In the genomic region with DNA sequence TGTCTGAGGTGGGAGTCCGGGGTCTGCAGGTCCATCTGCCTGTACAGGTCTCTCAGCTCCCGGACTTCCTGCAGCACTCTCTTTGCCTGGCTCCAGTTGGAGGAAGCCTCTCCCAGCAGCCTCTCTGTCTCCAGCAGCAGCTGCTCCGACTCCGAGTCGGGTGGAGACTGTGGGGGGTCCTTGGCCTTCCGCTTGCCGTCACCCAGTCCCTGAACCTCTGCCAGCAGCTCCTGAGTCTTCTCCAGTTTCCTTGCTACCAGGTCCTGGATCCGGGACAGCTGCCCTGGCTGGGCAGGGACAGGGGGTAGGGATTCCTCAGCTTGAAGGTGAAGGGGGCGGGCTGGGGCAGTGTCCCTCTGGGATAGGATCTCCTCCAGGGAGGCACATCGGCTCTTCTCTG, we compare ENCODE assay signal across 8 mouse cellular contexts. TPM values are rescaled to one million over a fixed set of nuclear protein-coding genes. Genes with fewer than 3 reads are reported as not detected.
DNase-seq lines count a peak whose midpoint lies in the region; ATAC-seq and TF ChIP-seq lines count a peak whose summit lies in the region.

No protein-coding gene starts in this region.

- TF ChIP-seq CTCF in midbrain, postnatal 0 days (IDR thresholded peaks at IDR 0.05): no peak
- no peak for TF ChIP-seq CTCF in hindbrain, postnatal 0 days (IDR thresholded peaks at IDR 0.05; ENCODE audit: low read depth)

- H3K27ac ChIP-seq in midbrain, postnatal 0 days (ENCODE audit: low read depth, low read length): no peak overlapping the region
- no peak overlapping the region for H3K27ac ChIP-seq in midbrain, embryonic 11.5 days (ENCODE audit: low read depth, low read length)
- H3K27ac ChIP-seq in hindbrain, postnatal 0 days: peak overlapping the region; percentile 45; the same call in 1 of the 2 replicates
- no peak overlapping the region for H3K27ac ChIP-seq in forebrain, embryonic 11.5 days (ENCODE audit: low read depth, low read length)

- H3K4me3 ChIP-seq in midbrain, postnatal 0 days (ENCODE audit: low read depth, low read length): no peak overlapping the region
- no peak overlapping the region for H3K4me3 ChIP-seq in midbrain, embryonic 11.5 days (ENCODE audit: low read depth, low read length)
- no peak overlapping the region for H3K4me3 ChIP-seq in hindbrain, postnatal 0 days (ENCODE audit: low read length)
- H3K4me3 ChIP-seq in forebrain, embryonic 11.5 days (ENCODE audit: low read depth, low read length): no peak overlapping the region

- H3K4me1 ChIP-seq in midbrain, postnatal 0 days (ENCODE audit: insufficient read depth, low read length): peaks cover 21% of the 10 kb centered on the region
- H3K4me1 ChIP-seq in midbrain, embryonic 11.5 days (ENCODE audit: control insufficient read depth, insufficient read depth, low read length): peaks cover 30% of the 10 kb centered on the region
- H3K4me1 ChIP-seq in hindbrain, postnatal 0 days (ENCODE audit: insufficient read depth, low read length): peaks cover 30% of the 10 kb centered on the region
- peaks cover 33% of the 10 kb centered on the region for H3K4me1 ChIP-seq in forebrain, embryonic 11.5 days (replicated peaks; ENCODE audit: control insufficient read depth, insufficient read depth, low read length)

- 58% methylated on average over 10 of the region's 10 CpGs for WGBS in midbrain, postnatal 0 days
- WGBS in midbrain, embryonic 11.5 days: 67% methylated on average over 10 of the region's 10 CpGs
- WGBS in hindbrain, postnatal 0 days: 44% methylated on average over 10 of the region's 10 CpGs
- 73% methylated on average over 10 of the region's 10 CpGs for WGBS in forebrain, embryonic 11.5 days

- no peaks in the 10 kb centered on the region for H3K9me3 ChIP-seq in midbrain, postnatal 0 days (ENCODE audit: low read length)
- no peaks in the 10 kb centered on the region; the same call in 1 of the 2 replicates for H3K9me3 ChIP-seq in midbrain, embryonic 11.5 days (ENCODE audit: control insufficient read depth, low read length)
- no peaks in the 10 kb centered on the region for H3K9me3 ChIP-seq in hindbrain, postnatal 0 days (ENCODE audit: low read length)
- H3K9me3 ChIP-seq in forebrain, embryonic 11.5 days (ENCODE audit: control insufficient read depth, low read length): no peaks in the 10 kb centered on the region

- H3K36me3 ChIP-seq in midbrain, postnatal 0 days (ENCODE audit: insufficient read depth, low read length): peaks cover 38% of the 10 kb centered on the region
- H3K36me3 ChIP-seq in midbrain, embryonic 11.5 days (ENCODE audit: control insufficient read depth, insufficient read depth, low read length): peaks cover 36% of the 10 kb centered on the region
- peaks cover 35% of the 10 kb centered on the region for H3K36me3 ChIP-seq in hindbrain, postnatal 0 days (ENCODE audit: insufficient read depth, low read length)
- H3K36me3 ChIP-seq in forebrain, embryonic 11.5 days (ENCODE audit: control insufficient read depth, insufficient read depth, low read length): peaks cover 22% of the 10 kb centered on the region; the same call in 1 of the 2 replicates

- ATAC-seq in midbrain, postnatal 0 days (ENCODE audit: low FRiP score): no peak
- no peak for ATAC-seq in midbrain, embryonic 11.5 days (ENCODE audit: low FRiP score)
- no peak for ATAC-seq in hindbrain, postnatal 0 days
- ATAC-seq in forebrain, embryonic 11.5 days (replicated peaks; ENCODE audit: low FRiP score): no peak
- no peak for ATAC-seq in CD4-positive, CD25-positive, alpha-beta regulatory T cell, adult 4 months

- H3K9ac ChIP-seq in midbrain, postnatal 0 days (replicated peaks; ENCODE audit: low read length, poor library complexity, severe bottlenecking): no peak overlapping the region
- no peak overlapping the region for H3K9ac ChIP-seq in midbrain, embryonic 11.5 days (ENCODE audit: low read length)
- H3K9ac ChIP-seq in hindbrain, postnatal 0 days (replicated peaks; ENCODE audit: low read length): no peak overlapping the region
- H3K9ac ChIP-seq in forebrain, embryonic 11.5 days (ENCODE audit: low read length): no peak overlapping the region

- peak; percentile 52 for DNase-seq in midbrain, postnatal 0 days (ENCODE audit: low spot score)
- DNase-seq in midbrain, embryonic 11.5 days (ENCODE audit: low spot score, missing footprints): no peak
- peak; percentile 86 for DNase-seq in cerebellum, adult 9-11 months
- peak; percentile 59 for DNase-seq in hindbrain, postnatal 0 days (ENCODE audit: low spot score)
- peak; percentile 73 for DNase-seq in lung, postnatal 14 days
- no peak for DNase-seq in MN1 (ENCODE audit: low spot score)
- no peak for DNase-seq in forebrain, embryonic 11.5 days (ENCODE audit: low spot score)

- H3K4me2 ChIP-seq in midbrain, postnatal 0 days (ENCODE audit: low read depth, low read length, poor library complexity, severe bottlenecking): no peak overlapping the region
- H3K4me2 ChIP-seq in midbrain, embryonic 11.5 days: no peak overlapping the region
- H3K4me2 ChIP-seq in hindbrain, postnatal 0 days (ENCODE audit: low read depth, low read length): no peak overlapping the region
- H3K4me2 ChIP-seq in forebrain, embryonic 11.5 days (ENCODE audit: low read depth, low read length, severe bottlenecking): no peak overlapping the region

- H3K27me3 ChIP-seq in midbrain, postnatal 0 days (ENCODE audit: insufficient read depth, low read length): no peaks in the 10 kb centered on the region
- no peaks in the 10 kb centered on the region for H3K27me3 ChIP-seq in midbrain, embryonic 11.5 days (ENCODE audit: control insufficient read depth, insufficient read depth, low read length)
- no peaks in the 10 kb centered on the region for H3K27me3 ChIP-seq in hindbrain, postnatal 0 days (ENCODE audit: insufficient read depth, low read length)
- H3K27me3 ChIP-seq in forebrain, embryonic 11.5 days (ENCODE audit: control insufficient read depth, insufficient read depth, low read length): no peaks in the 10 kb centered on the region

RNA-seq across cellular contexts. Expression of gene Plekho1, which starts 6.8 kb away (rescaled TPM):
- total RNA-seq in midbrain, postnatal 0 days (2014; rRNA removed): 52.5 and 62.7 TPM in 2 replicates
- 37.3 and 41.2 TPM in 2 replicates for polyA plus RNA-seq in midbrain, postnatal 0 days (2015; fragmentation: Nextera tagmentation; extraction: Ambion mirVana)
- polyA plus RNA-seq in midbrain, embryonic 11.5 days (2014; fragmentation: Nextera tagmentation; extraction: Ambion mirVana): 62.9 and 70.7 TPM in 2 replicates
- 45.5 and 57.8 TPM in 2 replicates for total RNA-seq in hindbrain, postnatal 0 days (2014; rRNA removed)
- polyA plus RNA-seq in hindbrain, postnatal 0 days (2015; fragmentation: Nextera tagmentation; extraction: Ambion mirVana): 37.9 and 39.0 TPM in 2 replicates
- polyA plus RNA-seq in forebrain, embryonic 11.5 days (2014; fragmentation: Nextera tagmentation; extraction: Ambion mirVana): 82.5 and 85.6 TPM in 2 replicates
- polyA plus RNA-seq in CD4-positive, CD25-positive, alpha-beta regulatory T cell, adult 4 months (2017; shearing (Covaris generic)): 10 to 100 TPM in 1 of 2 experiments, 1 to 10 TPM in 1; 9.8 to 10.1 TPM

RNA-seq across cellular contexts. Expression of gene Anp32e, which starts 59.9 kb away (rescaled TPM):
- 24.7 and 27.5 TPM in 2 replicates for total RNA-seq in midbrain, postnatal 0 days (2014; rRNA removed)
- 70.9 and 86.9 TPM in 2 replicates for polyA plus RNA-seq in midbrain, postnatal 0 days (2015; fragmentation: Nextera tagmentation; extraction: Ambion mirVana)
- polyA plus RNA-seq in midbrain, embryonic 11.5 days (2014; fragmentation: Nextera tagmentation; extraction: Ambion mirVana): 149 and 151 TPM in 2 replicates
- total RNA-seq in hindbrain, postnatal 0 days (2014; rRNA removed): 26.2 and 27.5 TPM in 2 replicates
- polyA plus RNA-seq in hindbrain, postnatal 0 days (2015; fragmentation: Nextera tagmentation; extraction: Ambion mirVana): 127 and 128 TPM in 2 replicates
- 157 and 167 TPM in 2 replicates for polyA plus RNA-seq in forebrain, embryonic 11.5 days (2014; fragmentation: Nextera tagmentation; extraction: Ambion mirVana)
- 100 to 1,000 TPM; 162 to 241 TPM for polyA plus RNA-seq in CD4-positive, CD25-positive, alpha-beta regulatory T cell, adult 4 months (2017; shearing (Covaris generic))

Comparison
In these comparisons a context has a peak if more than half of its experiments do, and no peak if none do; other contexts are left out.
1. DNase-seq: peak in midbrain, postnatal 0 days (single experiment), cerebellum, adult 9-11 months (single experiment), hindbrain, postnatal 0 days (single experiment) and lung, postnatal 14 days (single experiment); none in midbrain, embryonic 11.5 days (single experiment), MN1 (single experiment) and forebrain, embryonic 11.5 days (single experiment).